9 mouse cellular contexts compared by ENCODE assay signal in genomic region chr2:147895691-147896090, GRCm38 (mm10).
A peak's percentile ranks its signal among the peaks of the same experiment; 100 is the strongest.
DNase-seq lines count a peak whose midpoint lies in the region; ATAC-seq lines count a peak whose summit lies in the region.
"Had no signal": no experiment of that assay in that cellular context is flagged by ENCODE, and none has a peak within 500 bp of the region (broad histone marks: within the 10 kb centered on the region; RNA-seq: fewer than 3 reads in every experiment).

No protein-coding gene starts in this region.

- ATAC-seq in kidney, embryonic 16.5 days (ENCODE audit: low FRiP score, low TSS enrichment) = no peak
- ATAC-seq in midbrain, embryonic 13.5 days = 0 out of 2 replicates have a peak, but pooled peaks have one; percentile 66

- no peaks in the 10 kb centered on the region for H3K27me3 ChIP-seq in kidney, embryonic 16.5 days (ENCODE audit: insufficient read depth, low read length)
- H3K27me3 ChIP-seq in midbrain, embryonic 13.5 days = peaks cover 39% of the 10 kb centered on the region
- H3K27me3 ChIP-seq: limb, embryonic 12.5 days had no signal

- DNase-seq in kidney, adult 11 months = peak; percentile 22
- DNase-seq in NIH3T3 (ENCODE audit: low read depth) = peak; percentile 70
- peak; percentile 55 to 64 for DNase-seq in cerebellum, postnatal 14 days
- DNase-seq in heart, postnatal 10 days = peak; percentile 40 to 51
- peak; percentile 20 to 31 for DNase-seq in left cerebral cortex, adult 18-20 months (ENCODE audit: low spot score in 2 of 2)
- peak; percentile 40 for DNase-seq in yolk sac, embryonic 10.5 days (ENCODE audit: low spot score)

- H3K9ac ChIP-seq in kidney, embryonic 16.5 days (replicated peaks; ENCODE audit: low read length) = no peak overlapping the region
- H3K9ac ChIP-seq in midbrain, embryonic 13.5 days (replicated peaks) = no peak overlapping the region
- H3K9ac ChIP-seq: limb, embryonic 12.5 days had no signal

- WGBS in kidney, embryonic 16.5 days = 0% methylated on average over 1 of the region's 1 CpGs
- 0% methylated on average over 1 of the region's 1 CpGs for WGBS in midbrain, embryonic 13.5 days

- no peak overlapping the region for H3K4me3 ChIP-seq in kidney, embryonic 16.5 days (ENCODE audit: low read length)
- H3K4me3 ChIP-seq in midbrain, embryonic 13.5 days (replicated peaks) = no peak overlapping the region
- H3K4me3 ChIP-seq: limb, embryonic 12.5 days had no signal

- H3K4me2 ChIP-seq in kidney, embryonic 16.5 days (replicated peaks; ENCODE audit: low read depth, low read length) = no peak overlapping the region
- H3K4me2 ChIP-seq in midbrain, embryonic 13.5 days (replicated peaks) = no peak overlapping the region
- H3K4me2 ChIP-seq: limb, embryonic 12.5 days had no signal

- no peaks in the 10 kb centered on the region for H3K9me3 ChIP-seq in kidney, embryonic 16.5 days (ENCODE audit: low read length)
- no peaks in the 10 kb centered on the region for H3K9me3 ChIP-seq in midbrain, embryonic 13.5 days
- H3K9me3 ChIP-seq: limb, embryonic 12.5 days had no signal

- intact Hi-C loops in heart, postnatal 10 days (cut with DNase I) = loop anchor here (5.0 kb wide), 1 partner anchor 88 kb away; no protein-coding TSS in a partner anchor

- H3K36me3 ChIP-seq in kidney, embryonic 16.5 days (ENCODE audit: insufficient read depth, low read length) = no peaks in the 10 kb centered on the region
- no peaks in the 10 kb centered on the region for H3K36me3 ChIP-seq in midbrain, embryonic 13.5 days
- H3K36me3 ChIP-seq: limb, embryonic 12.5 days had no signal

- no peak overlapping the region for H3K27ac ChIP-seq in kidney, embryonic 16.5 days (ENCODE audit: low read length)
- H3K27ac ChIP-seq in midbrain, embryonic 13.5 days = no peak overlapping the region
- H3K27ac ChIP-seq: limb, embryonic 12.5 days had no signal

- H3K4me1 ChIP-seq in kidney, embryonic 16.5 days (ENCODE audit: insufficient read depth, low read length) = no peaks in the 10 kb centered on the region
- H3K4me1 ChIP-seq in midbrain, embryonic 13.5 days (replicated peaks) = no peaks in the 10 kb centered on the region
- H3K4me1 ChIP-seq: limb, embryonic 12.5 days had no signal
